Mouse (Mus musculus) hindbrain, embryonic 13.5 days (tissue): ENCODE measurements around the gene Lsamp. TPM values are rescaled to one million over a fixed set of nuclear protein-coding genes. Genes with fewer than 3 reads are reported as not detected.

ENCODE experiments used
- ATAC-seq: fragments of 200-750 bp; cut with Nextera tagmentation; 2 replicates; pipeline ENCODE4 v1.8.0; 2017; ENCODE audit warnings: moderate TSS enrichment; ENCODE audit not compliant: low FRiP score
- H3K27ac ChIP-seq: fragments of 300-500 bp; sonication (generic); 2 replicates; pipeline ENCODE4 v1.5.1; 2015; ENCODE audit warnings: inconsistent platforms, mild to moderate bottlenecking, moderate library complexity
- H3K27me3 ChIP-seq: fragments of 300-500 bp; sonication (generic); 2 replicates; pipeline ENCODE4 v1.6.1; 2015; ENCODE audit warnings: mild to moderate bottlenecking, inconsistent platforms
- H3K36me3 ChIP-seq: fragments of 300-500 bp; sonication (generic); 2 replicates; pipeline ENCODE4 v1.6.1; 2015; ENCODE audit warnings: mild to moderate bottlenecking, inconsistent platforms
- H3K4me1 ChIP-seq: fragments of 300-500 bp; sonication (generic); replicated peaks from 2 replicates; pipeline ENCODE4 v1.6.1; 2015; ENCODE audit warnings: inconsistent platforms
- H3K4me2 ChIP-seq: fragments of 300-500 bp; sonication (generic); 2 replicates; pipeline ENCODE4 v1.6.1; 2015; ENCODE audit warnings: inconsistent platforms, mild to moderate bottlenecking, moderate library complexity
- H3K4me3 ChIP-seq: fragments of 300-500 bp; sonication (generic); 2 replicates; pipeline ENCODE4 v1.5.1; 2015; ENCODE audit warnings: mild to moderate bottlenecking, inconsistent platforms
- H3K9ac ChIP-seq: fragments of 300-500 bp; sonication (generic); 2 replicates; pipeline ENCODE4 v1.6.1; 2015; ENCODE audit warnings: mild to moderate bottlenecking, inconsistent platforms
- H3K9me3 ChIP-seq: fragments of 300-500 bp; sonication (generic); 2 replicates; pipeline ENCODE4 v1.6.1; 2016; ENCODE audit warnings: inconsistent platforms
- WGBS: fragments of 180-500 bp; shearing (Covaris S2); methylation state at CpG from one replicate; pipeline ENCODE4 v1.1.7; 2015; 5-methylcytosine and 5-hydroxymethylcytosine counted together
- polyA plus RNA-seq: library from polyadenylated mRNA; unstranded; fragments of >200 nt; fragmentation: Nextera tagmentation; extraction: Ambion mirVana; gene quantifications from 2 replicates; pipeline ENCODE4 v1.2.1, GENCODE M21; 2015

Gene Lsamp
- polyA plus RNA-seq, 1 experiment from 2014 or later, result 59.0 TPM

DNA sequence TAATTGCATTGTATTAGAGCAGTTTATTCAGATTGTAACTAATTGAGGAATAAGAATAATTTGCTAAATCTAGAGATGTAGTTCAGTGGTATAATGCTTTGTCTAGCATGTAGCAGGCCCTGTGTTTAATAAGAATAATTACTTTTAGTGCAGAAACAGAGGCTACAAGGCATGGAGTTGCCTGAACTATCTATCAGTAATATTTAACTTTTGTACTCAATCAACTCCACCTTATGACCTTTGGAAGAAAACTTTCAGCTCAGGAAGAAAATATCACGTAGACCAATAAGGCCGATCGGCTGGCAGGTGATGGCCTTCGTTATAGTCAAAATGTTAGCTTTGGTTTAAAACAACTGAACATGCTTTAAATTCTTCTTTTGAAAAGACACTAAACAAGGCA, 946.4 kb downstream of the Lsamp start:
- Histone ChIP-seq H3K9ac (no peak overlapping the region), H3K4me2 (no peak overlapping the region), H3K4me1 (no peaks in the 10 kb centered on the region), H3K27me3 (no peaks in the 10 kb centered on the region), H3K9me3 (no peaks in the 10 kb centered on the region), H3K36me3 (no peaks in the 10 kb centered on the region), H3K27ac (no peak overlapping the region), H3K4me3 (no peak overlapping the region)
- no peak for ATAC-seq
- 96% methylated on average over 4 of the region's 4 CpGs for WGBS

DNA sequence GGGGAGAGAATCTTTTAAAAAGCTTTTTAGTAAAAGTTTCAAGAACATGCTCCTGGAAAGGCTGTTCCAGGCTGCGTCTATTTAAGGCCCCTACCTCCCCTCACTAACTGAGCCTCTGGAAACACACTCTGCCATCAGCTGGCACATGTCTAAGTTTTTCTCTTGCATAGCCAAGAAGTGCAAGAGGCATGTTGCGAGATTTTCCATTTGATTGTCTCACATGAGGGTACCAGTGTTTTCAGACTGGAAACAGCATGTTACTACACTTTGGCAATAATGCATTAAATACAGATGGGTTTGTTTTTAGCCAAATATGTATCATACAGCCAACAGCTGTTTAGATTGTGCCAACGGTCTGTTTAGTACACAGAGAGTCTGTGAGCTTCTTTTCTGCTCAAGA, 958.1 kb downstream of the Lsamp start:
- Histone ChIP-seq H3K9me3 (no peaks in the 10 kb centered on the region), H3K36me3 (no peaks in the 10 kb centered on the region), H3K4me1 (peaks cover 6% of the 10 kb centered on the region; the same call in 1 of the 2 replicates), H3K9ac (no peak overlapping the region), H3K27me3 (no peaks in the 10 kb centered on the region), H3K27ac (no peak overlapping the region), H3K4me3 (no peak overlapping the region), H3K4me2 (no peak overlapping the region)
- 87% methylated on average over 3 of the region's 3 CpGs for WGBS
- ATAC-seq, result no peak

DNA sequence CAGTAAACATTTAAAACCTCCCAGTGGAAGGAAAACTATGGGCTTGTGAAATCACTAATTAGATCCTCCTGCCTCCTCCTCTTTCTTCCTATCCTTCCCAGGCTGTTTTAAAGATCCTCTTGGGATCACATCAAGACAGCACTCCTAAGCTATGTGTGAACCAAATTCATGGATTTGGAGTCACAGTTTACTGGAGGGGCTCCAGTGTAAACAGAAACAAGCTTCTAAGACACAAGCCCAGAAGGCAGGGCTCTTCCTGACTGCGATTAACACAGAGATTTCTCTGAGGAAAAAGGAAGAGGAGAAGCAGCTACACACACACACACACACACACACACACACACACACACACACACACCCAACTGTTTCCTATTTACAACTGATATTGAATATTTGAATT, 961.7 kb downstream of the Lsamp start:
- no peak for ATAC-seq
- Histone ChIP-seq H3K4me3 (no peak overlapping the region), H3K4me2 (no peak overlapping the region), H3K27ac (no peak overlapping the region), H3K4me1 (peaks cover 6% of the 10 kb centered on the region; the same call in 1 of the 2 replicates), H3K27me3 (no peaks in the 10 kb centered on the region), H3K9ac (no peak overlapping the region), H3K36me3 (no peaks in the 10 kb centered on the region), H3K9me3 (no peaks in the 10 kb centered on the region)
- 38% methylated on average over 1 of the region's 1 CpGs for WGBS

DNA sequence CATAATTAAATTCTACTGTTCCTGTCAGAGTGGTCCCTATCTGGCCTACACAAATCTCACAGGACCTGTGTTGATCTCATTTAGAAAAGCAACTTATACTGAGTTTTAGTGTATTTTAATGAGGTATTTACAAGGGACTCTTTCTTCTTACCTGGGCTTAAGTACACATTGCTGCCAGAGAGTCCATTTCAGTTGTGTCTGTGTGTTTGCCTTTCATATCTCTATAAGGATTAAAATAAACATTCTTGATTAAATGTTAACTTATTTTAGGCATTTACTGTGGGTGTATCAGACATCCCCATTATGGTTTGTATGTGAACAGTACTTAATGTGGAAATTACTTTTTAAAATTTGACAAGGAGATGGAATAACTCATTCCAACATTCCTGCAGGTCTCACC, 963.9 kb downstream of the Lsamp start:
- H3K4me3 ChIP-seq, result no peak overlapping the region
- ATAC-seq, result no peak
- H3K4me2 ChIP-seq, result no peak overlapping the region
- peaks cover 6% of the 10 kb centered on the region; the same call in 1 of the 2 replicates for H3K4me1 ChIP-seq
- H3K9ac ChIP-seq, result no peak overlapping the region
- H3K9me3 ChIP-seq, result no peaks in the 10 kb centered on the region
- H3K27ac ChIP-seq, result no peak overlapping the region
- H3K27me3 ChIP-seq, result no peaks in the 10 kb centered on the region
- no peaks in the 10 kb centered on the region for H3K36me3 ChIP-seq

DNA sequence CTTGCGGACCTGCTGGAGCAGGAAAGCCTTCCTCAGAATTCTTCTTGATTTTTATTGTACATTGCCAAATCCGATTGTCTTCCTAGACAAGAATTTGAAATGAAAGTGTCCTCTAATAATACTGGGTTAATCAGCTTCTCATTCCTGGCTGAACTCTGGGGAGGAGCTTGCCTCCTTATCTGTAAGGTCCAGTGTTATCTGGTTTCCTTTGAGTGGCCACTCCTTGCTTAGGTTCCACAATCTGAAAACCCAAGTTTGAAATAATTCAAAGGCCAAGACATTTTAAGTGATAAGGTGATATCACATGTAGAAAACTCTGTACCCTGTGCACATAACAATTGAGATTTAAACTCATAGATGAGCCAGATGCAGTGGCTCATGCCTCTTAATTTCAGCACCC, 975.0 kb downstream of the Lsamp start:
- Histone ChIP-seq H3K9ac (no peak overlapping the region), H3K4me3 (no peak overlapping the region), H3K27me3 (no peaks in the 10 kb centered on the region), H3K4me1 (no peaks in the 10 kb centered on the region), H3K9me3 (no peaks in the 10 kb centered on the region), H3K4me2 (no peak overlapping the region), H3K27ac (no peak overlapping the region), H3K36me3 (no peaks in the 10 kb centered on the region)
- 94% methylated on average over 2 of the region's 2 CpGs for WGBS
- no peak for ATAC-seq

DNA sequence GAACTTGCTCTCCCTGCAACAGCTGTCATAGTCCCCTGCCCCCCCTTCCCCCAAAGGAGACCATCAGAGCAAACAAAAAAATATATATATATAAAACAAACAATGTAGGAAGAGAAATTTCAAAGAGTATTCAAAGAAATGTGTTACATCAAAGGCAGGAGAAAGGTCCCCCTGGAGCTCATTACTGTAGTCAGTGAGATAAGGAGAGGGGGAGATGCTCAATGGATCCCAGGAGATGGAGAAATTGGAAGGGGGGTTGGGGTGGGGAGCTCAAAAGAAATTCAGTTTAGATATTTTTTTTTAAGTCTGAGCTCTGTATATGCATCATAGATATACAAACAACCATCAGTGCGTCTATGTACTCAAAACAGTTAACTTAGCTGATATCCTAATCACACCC, 976.4 kb downstream of the Lsamp start:
- H3K9ac ChIP-seq, result no peak overlapping the region
- H3K9me3 ChIP-seq, result no peaks in the 10 kb centered on the region
- no peaks in the 10 kb centered on the region for H3K27me3 ChIP-seq
- no peak for ATAC-seq
- no peak overlapping the region for H3K4me3 ChIP-seq
- no peak overlapping the region for H3K4me2 ChIP-seq
- no peak overlapping the region for H3K27ac ChIP-seq
- no peaks in the 10 kb centered on the region for H3K4me1 ChIP-seq
- 86% methylated on average over 1 of the region's 1 CpGs for WGBS
- H3K36me3 ChIP-seq, result no peaks in the 10 kb centered on the region

DNA sequence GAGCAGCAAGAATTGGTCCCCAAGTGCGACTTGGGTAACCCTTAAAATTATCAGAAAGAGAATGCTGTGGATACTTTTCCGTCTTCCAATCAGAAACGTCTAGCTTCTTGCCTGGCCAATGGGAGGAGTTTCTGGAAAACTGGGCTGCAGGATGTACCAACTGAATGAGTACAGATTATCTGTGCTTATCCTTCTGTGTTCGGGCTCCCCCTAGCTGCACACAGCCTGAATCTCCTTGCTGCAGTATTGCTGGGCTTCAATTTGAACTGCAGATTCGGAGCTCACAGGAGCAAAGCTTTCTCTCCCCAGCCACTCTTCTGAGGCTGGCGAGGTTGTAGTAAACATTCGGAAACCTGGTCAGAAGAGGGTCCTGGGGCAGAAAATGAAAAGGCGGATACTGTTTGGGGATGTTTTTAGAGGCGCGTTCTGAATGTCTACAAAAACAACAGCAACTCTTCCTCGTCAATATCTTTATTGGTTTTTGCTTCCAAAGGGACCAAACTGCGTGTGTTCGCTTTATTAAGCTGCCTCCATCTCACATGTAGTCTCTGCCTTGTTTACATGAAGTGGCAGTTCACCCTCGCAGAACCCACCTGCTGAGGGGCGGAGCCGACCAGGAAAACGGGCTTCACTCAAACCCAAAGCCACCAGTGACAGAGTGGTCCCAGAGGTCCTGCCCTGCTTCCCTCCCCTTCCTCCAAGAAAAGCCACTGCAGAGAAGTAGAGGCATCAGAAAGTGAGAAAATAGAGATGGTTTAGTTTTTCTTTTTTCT, 984.1 kb downstream of the Lsamp start:
- no peaks in the 10 kb centered on the region for H3K36me3 ChIP-seq
- peak overlapping the region; percentile 56 for H3K9ac ChIP-seq
- peak overlapping the region; percentile 29 for H3K4me3 ChIP-seq
- H3K4me1 ChIP-seq, result peaks cover 8% of the 10 kb centered on the region
- H3K9me3 ChIP-seq, result no peaks in the 10 kb centered on the region
- H3K27ac ChIP-seq, result no peak overlapping the region
- H3K27me3 ChIP-seq, result no peaks in the 10 kb centered on the region
- ATAC-seq, result peak; percentile 99
- peak overlapping the region; percentile 52 for H3K4me2 ChIP-seq
- 19% methylated on average over 17 of the region's 17 CpGs for WGBS

DNA sequence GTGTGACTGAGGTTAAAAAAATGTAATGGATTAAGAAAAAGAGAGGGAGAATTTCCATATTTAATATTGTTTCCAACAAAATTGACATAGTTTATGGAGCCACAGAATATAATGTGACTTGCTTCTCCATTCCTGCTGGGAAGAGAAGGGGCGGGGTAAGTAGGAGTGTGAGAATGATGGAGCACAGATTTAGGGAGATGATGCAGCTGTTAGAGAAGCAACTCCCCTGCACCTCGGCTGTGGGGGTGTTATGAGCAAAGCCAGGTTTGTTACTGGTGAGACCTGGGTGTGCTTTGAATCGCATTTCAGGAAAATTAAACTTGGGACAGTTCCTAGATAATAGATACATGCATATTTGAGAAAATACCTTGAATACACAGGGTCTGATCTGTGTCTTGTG, 987.2 kb downstream of the Lsamp start:
- Histone ChIP-seq H3K4me2 (no peak overlapping the region), H3K27ac (no peak overlapping the region), H3K9me3 (no peaks in the 10 kb centered on the region), H3K27me3 (no peaks in the 10 kb centered on the region), H3K36me3 (no peaks in the 10 kb centered on the region), H3K4me1 (peaks cover 8% of the 10 kb centered on the region), H3K4me3 (no peak overlapping the region), H3K9ac (no peak overlapping the region)
- WGBS, result 81% methylated on average over 3 of the region's 3 CpGs
- no peak for ATAC-seq

DNA sequence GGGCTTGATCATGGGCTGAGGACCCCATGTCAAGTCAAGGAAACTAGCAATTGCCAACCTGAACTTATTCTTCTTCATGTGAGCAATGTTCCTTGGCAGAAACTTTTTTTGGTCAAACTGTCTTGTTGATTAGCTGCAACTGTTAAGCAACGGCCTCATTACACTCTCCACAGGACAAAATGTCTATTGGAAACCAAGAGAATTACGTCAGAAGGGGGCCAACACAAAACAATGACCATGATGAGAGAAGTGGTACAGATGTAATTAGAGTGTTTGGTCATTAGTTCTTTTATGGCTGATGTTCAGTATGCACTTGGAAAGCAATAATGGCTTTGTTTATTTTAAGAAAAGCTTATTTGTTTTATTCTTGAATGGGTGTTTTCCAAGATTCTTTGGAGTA, 989.9 kb downstream of the Lsamp start:
- Histone ChIP-seq H3K36me3 (no peaks in the 10 kb centered on the region), H3K9ac (no peak overlapping the region), H3K4me3 (no peak overlapping the region), H3K27ac (no peak overlapping the region), H3K9me3 (no peaks in the 10 kb centered on the region), H3K4me1 (no peaks in the 10 kb centered on the region), H3K27me3 (no peaks in the 10 kb centered on the region), H3K4me2 (no peak overlapping the region)
- WGBS, result 64% methylated on average over 2 of the region's 2 CpGs
- no peak for ATAC-seq

DNA sequence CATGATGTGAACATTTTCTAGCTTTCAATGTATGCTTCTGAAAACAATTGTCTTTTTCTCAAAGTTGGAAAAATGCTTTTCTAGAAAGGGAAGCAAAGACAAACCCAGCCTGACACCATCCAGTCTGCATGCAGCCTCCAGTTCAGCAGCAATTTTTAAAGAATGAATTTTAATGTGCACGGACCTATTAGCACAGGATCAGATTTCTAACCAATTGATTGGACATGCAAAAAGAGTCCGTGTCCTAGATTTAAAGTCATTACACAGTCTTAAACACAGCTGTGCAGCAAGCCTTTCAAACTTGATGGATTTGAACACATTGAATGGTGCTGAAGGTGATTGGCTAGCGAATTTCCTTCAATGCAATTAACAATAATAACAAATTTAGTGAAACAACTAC, 998.9 kb downstream of the Lsamp start:
- no peak for ATAC-seq
- Histone ChIP-seq H3K4me2 (no peak overlapping the region), H3K9me3 (no peaks in the 10 kb centered on the region), H3K9ac (no peak overlapping the region), H3K4me3 (no peak overlapping the region), H3K27ac (no peak overlapping the region), H3K36me3 (no peaks in the 10 kb centered on the region), H3K27me3 (no peaks in the 10 kb centered on the region), H3K4me1 (no peaks in the 10 kb centered on the region)
- WGBS, result 47% methylated on average over 3 of the region's 3 CpGs

DNA sequence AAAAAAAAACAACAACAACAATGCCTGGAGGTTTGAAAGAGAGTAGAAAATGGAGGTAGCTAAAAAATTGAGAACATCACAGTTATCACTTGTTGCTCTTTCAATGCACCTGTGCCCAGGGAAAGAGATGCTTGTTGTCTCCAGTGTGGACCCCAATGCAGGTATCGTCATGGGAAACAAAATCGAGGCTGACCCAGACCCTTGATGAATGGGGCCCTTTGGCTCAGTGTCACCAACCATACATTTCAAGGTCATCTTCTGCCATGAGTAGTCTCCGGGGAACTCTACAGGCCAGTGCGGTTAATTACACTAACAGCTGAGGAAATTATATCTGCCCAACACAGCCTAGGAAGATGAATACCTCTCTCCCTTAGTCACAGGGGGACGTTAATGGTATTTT, 1023.4 kb downstream of the Lsamp start:
- no peak overlapping the region for H3K27ac ChIP-seq
- WGBS, result 58% methylated on average over 5 of the region's 5 CpGs
- H3K9ac ChIP-seq, result no peak overlapping the region
- H3K4me1 ChIP-seq, result no peaks in the 10 kb centered on the region
- no peak overlapping the region for H3K4me2 ChIP-seq
- no peaks in the 10 kb centered on the region for H3K27me3 ChIP-seq
- no peak for ATAC-seq
- no peak overlapping the region for H3K4me3 ChIP-seq
- H3K36me3 ChIP-seq, result no peaks in the 10 kb centered on the region
- no peaks in the 10 kb centered on the region for H3K9me3 ChIP-seq

DNA sequence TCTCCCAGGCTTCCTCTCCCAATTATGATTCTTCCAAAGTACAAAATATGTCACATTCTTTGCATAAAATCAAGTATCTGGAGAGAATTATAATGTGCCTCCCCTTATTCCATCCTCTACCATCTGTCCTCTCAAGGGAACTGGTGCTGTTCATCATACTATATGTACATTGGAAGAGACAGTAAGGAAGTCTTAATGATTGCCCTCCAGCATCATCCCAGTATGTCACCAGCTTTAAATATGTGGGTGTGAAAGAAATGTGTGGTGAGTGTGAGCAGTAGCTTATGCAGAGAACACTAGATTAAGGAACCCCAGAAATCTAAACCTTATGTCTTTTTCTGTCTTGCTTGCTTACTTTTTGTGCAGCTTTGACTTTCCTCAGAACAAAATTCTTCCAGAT, 1050.6 kb downstream of the Lsamp start:
- H3K4me1 ChIP-seq, result no peaks in the 10 kb centered on the region
- ATAC-seq, result no peak
- H3K27me3 ChIP-seq, result no peaks in the 10 kb centered on the region
- no peaks in the 10 kb centered on the region for H3K9me3 ChIP-seq
- no peak overlapping the region for H3K9ac ChIP-seq
- no peak overlapping the region for H3K4me3 ChIP-seq
- H3K36me3 ChIP-seq, result no peaks in the 10 kb centered on the region
- no peak overlapping the region for H3K4me2 ChIP-seq
- no peak overlapping the region for H3K27ac ChIP-seq

DNA sequence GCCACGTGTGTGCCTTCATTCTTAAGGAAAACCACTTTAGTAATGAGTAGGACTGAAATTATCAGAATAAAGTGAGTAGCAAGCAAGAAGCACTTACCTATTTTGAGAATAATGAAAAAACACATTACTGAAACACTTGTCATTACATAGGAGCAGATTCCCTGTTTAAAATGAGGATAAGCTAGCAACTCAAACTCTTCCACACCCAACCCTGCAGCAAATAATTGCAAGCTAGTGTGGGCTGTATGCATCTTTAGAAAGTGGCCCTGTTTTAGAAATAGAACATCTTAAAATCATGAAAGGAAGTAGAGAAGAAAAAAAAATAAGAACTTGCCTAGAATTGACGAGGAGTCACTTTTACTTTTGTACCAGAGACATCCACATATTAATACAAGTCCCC, 1057.5 kb downstream of the Lsamp start:
- Histone ChIP-seq H3K4me2 (no peak overlapping the region), H3K27ac (no peak overlapping the region), H3K4me1 (no peaks in the 10 kb centered on the region), H3K9me3 (no peaks in the 10 kb centered on the region), H3K27me3 (no peaks in the 10 kb centered on the region), H3K4me3 (no peak overlapping the region), H3K36me3 (no peaks in the 10 kb centered on the region), H3K9ac (no peak overlapping the region)
- 69% methylated on average over 2 of the region's 2 CpGs for WGBS
- ATAC-seq, result no peak
